Mouse (Mus musculus) liver, postnatal 0 days (tissue): Measurements from ENCODE around the gene Pparg.

Experiments used
- CTCF ChIP-seq: sonication (generic); IDR thresholded peaks from 2 replicates; pipeline ENCODE4 v1.5.1; 2016; ENCODE audit warnings: antibody characterized with exemption, low read depth
- EP300 ChIP-seq: IDR thresholded peaks from 2 replicates; pipeline ENCODE4 v1.6.1; 2016; ENCODE audit warnings: antibody characterized with exemption, low read depth, mild to moderate bottlenecking

DNA sequence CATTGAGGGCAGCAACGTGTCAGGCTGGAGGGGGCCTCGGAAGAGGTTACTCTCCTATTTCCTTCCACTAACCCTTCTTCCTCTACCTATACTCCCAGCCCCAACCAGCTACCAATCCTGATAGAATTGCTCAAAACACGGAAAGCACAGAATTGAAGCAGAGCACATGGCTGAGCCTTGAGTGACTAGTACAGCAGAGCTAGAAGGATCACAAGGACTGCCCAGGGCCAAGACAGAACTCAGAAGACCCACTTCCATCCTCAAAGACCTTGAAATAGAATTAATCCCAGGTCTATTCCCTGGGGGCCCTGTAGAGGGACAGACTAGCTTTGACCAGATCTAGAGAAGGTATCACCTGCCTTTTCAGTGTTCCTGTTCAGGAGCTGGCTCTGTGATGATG is 120.9 kb downstream of the Pparg start:
- TF ChIP-seq CTCF (no peak), EP300 (no peak)
